ENCODE assay signal across 8 mouse cellular contexts in genomic region chr17:22417510-22417909, GRCm38 (mm10). TPM values are rescaled to one million over a fixed set of nuclear protein-coding genes. Genes with fewer than 3 reads are reported as not detected.
DNase-seq lines count a peak whose midpoint lies in the region; ATAC-seq and TF ChIP-seq lines count a peak whose summit lies in the region.

No protein-coding gene starts in this region.

- no peak overlapping the region for H3K4me3 ChIP-seq in kidney, embryonic 15.5 days (replicated peaks)
- no peak overlapping the region for H3K4me3 ChIP-seq in liver, embryonic 14.5 days (ENCODE audit: insufficient read depth in 1 of 2, low read depth in 2 of 2, low read length in 2 of 2)
- no peak overlapping the region for H3K4me3 ChIP-seq in neural tube, embryonic 14.5 days (ENCODE audit: low read depth, low read length)

- WGBS in kidney, embryonic 15.5 days, result under 1% methylated on average over 3 of the region's 3 CpGs
- WGBS in liver, embryonic 14.5 days (ENCODE audit: insufficient replicate concordance), result 0% methylated on average over 3 of the region's 3 CpGs
- under 1% methylated on average over 3 of the region's 3 CpGs for WGBS in neural tube, embryonic 14.5 days

- 0 out of 2 replicates have a peak, but pooled peaks cover 4% of the 10 kb centered on the region for H3K27me3 ChIP-seq in kidney, embryonic 15.5 days
- no peaks in the 10 kb centered on the region; the same call in 1 of the 2 replicates for H3K27me3 ChIP-seq in liver, embryonic 14.5 days (ENCODE audit: control insufficient read depth, insufficient read depth, low read length)
- H3K27me3 ChIP-seq in neural tube, embryonic 14.5 days (ENCODE audit: control insufficient read depth, insufficient read depth, low read length), result no peaks in the 10 kb centered on the region

- no peak overlapping the region for H3K27ac ChIP-seq in kidney, embryonic 15.5 days
- no peak overlapping the region for H3K27ac ChIP-seq in liver, embryonic 14.5 days
- H3K27ac ChIP-seq in neural tube, embryonic 14.5 days (ENCODE audit: low read depth, low read length), result no peak overlapping the region

- H3K4me1 ChIP-seq in kidney, embryonic 15.5 days, result no peaks in the 10 kb centered on the region
- H3K4me1 ChIP-seq in liver, embryonic 14.5 days (replicated peaks; ENCODE audit: control insufficient read depth in 2 of 2, insufficient read depth in 2 of 2, low read length in 1 of 2), result no peaks in the 10 kb centered on the region
- no peaks in the 10 kb centered on the region for H3K4me1 ChIP-seq in neural tube, embryonic 14.5 days (ENCODE audit: control insufficient read depth, insufficient read depth, low read length)

- no peaks in the 10 kb centered on the region for H3K36me3 ChIP-seq in kidney, embryonic 15.5 days
- no peaks in the 10 kb centered on the region for H3K36me3 ChIP-seq in liver, embryonic 14.5 days (replicated peaks; ENCODE audit: control insufficient read depth, insufficient read depth, low read depth)
- H3K36me3 ChIP-seq in neural tube, embryonic 14.5 days (ENCODE audit: control insufficient read depth, insufficient read depth, low read length), result no peaks in the 10 kb centered on the region

- H3K9me3 ChIP-seq in kidney, embryonic 15.5 days (replicated peaks), result no peaks in the 10 kb centered on the region
- no peaks in the 10 kb centered on the region for H3K9me3 ChIP-seq in liver, embryonic 14.5 days (ENCODE audit: control insufficient read depth, low read length)
- H3K9me3 ChIP-seq in neural tube, embryonic 14.5 days (ENCODE audit: control insufficient read depth, low read length), result no peaks in the 10 kb centered on the region

- H3K4me2 ChIP-seq in kidney, embryonic 15.5 days, result no peak overlapping the region
- H3K4me2 ChIP-seq in liver, embryonic 14.5 days (ENCODE audit: low read depth), result no peak overlapping the region
- H3K4me2 ChIP-seq in neural tube, embryonic 14.5 days (ENCODE audit: low read depth, low read length), result no peak overlapping the region

- peak; percentile 86 for DNase-seq in CD4-positive, CD25-positive, alpha-beta regulatory T cell, adult 2 months (ENCODE audit: low read depth, low spot score)
- peak; percentile 81 for DNase-seq in embryo, embryonic 10 days (ENCODE audit: low spot score)
- peak; percentile 27 to 41 (median 34) for DNase-seq in liver, embryonic 14.5 days (ENCODE audit: low read depth in 3 of 3, low spot score in 3 of 3)
- peak; percentile 77 for DNase-seq in thymus, postnatal 25 days

- no peak overlapping the region for H3K9ac ChIP-seq in kidney, embryonic 15.5 days
- H3K9ac ChIP-seq in liver, embryonic 14.5 days (replicated peaks), result no peak overlapping the region
- no peak overlapping the region for H3K9ac ChIP-seq in neural tube, embryonic 14.5 days (replicated peaks; ENCODE audit: low read depth, low read length)

- peak; percentile 97 for ATAC-seq in activated CD4-positive, CD25-positive, alpha-beta regulatory T cell, adult 4 months
- peak; percentile 98 for ATAC-seq in granulocyte monocyte progenitor cell, adult 5-6 weeks (replicated peaks; ENCODE audit: poor library complexity, severe bottlenecking)
- ATAC-seq in kidney, embryonic 15.5 days (replicated peaks; ENCODE audit: low FRiP score), result peak; percentile 52; the same call in 1 of the 2 replicates
- ATAC-seq in liver, embryonic 14.5 days (ENCODE audit: insufficient read depth), result 0 out of 2 replicates have a peak, but pooled peaks have one; percentile 59
- peak; percentile 66; the same call in 1 of the 2 replicates for ATAC-seq in neural tube, embryonic 14.5 days (ENCODE audit: low read depth)

- TF ChIP-seq EP300 in liver, embryonic 14.5 days (IDR thresholded peaks at IDR 0.05; ENCODE audit: low read depth), result no peak

- TF ChIP-seq CTCF in liver, embryonic 14.5 days (IDR thresholded peaks at IDR 0.05; ENCODE audit: low read depth), result peak; percentile 77

RNA-seq across cellular contexts. Expression of gene Zfp946, which starts 6.5 kb away (rescaled TPM):
- polyA plus RNA-seq in activated CD4-positive, CD25-positive, alpha-beta regulatory T cell, adult 4 months (2017; shearing (Covaris generic)), result 1 to 10 TPM; 3.0 TPM
- total RNA-seq in granulocyte monocyte progenitor cell, adult 5-6 weeks (2014; fragmentation: Nextera tagmentation), result 10.1 and 10.2 TPM in 2 replicates
- 3.2 and 8.2 TPM in 2 replicates for total RNA-seq in granulocyte monocyte progenitor cell, adult 5-6 weeks (2017)
- 15.1 and 16.2 TPM in 2 replicates for polyA plus RNA-seq in kidney, embryonic 15.5 days (2015; fragmentation: Nextera tagmentation; extraction: Ambion mirVana)
- 0.67 and 1.5 TPM in 2 replicates for polyA plus RNA-seq in liver, embryonic 14.5 days (2012; rRNA removed)
- polyA plus RNA-seq in liver, embryonic 14.5 days (2014; fragmentation: Nextera tagmentation; extraction: Ambion mirVana), result 2.3 and 2.6 TPM in 2 replicates
- polyA plus RNA-seq in neural tube, embryonic 14.5 days (2014; fragmentation: Nextera tagmentation; extraction: Ambion mirVana), result 41.9 and 48.5 TPM in 2 replicates

RNA-seq across cellular contexts. Expression of gene Zfp758, which starts 56.3 kb away (rescaled TPM):
- 10 to 100 TPM; 12.0 to 15.2 TPM for polyA plus RNA-seq in activated CD4-positive, CD25-positive, alpha-beta regulatory T cell, adult 4 months (2017; shearing (Covaris generic))
- total RNA-seq in granulocyte monocyte progenitor cell, adult 5-6 weeks (2014; fragmentation: Nextera tagmentation), result 3.1 and 15.2 TPM in 2 replicates
- 9.9 and 17.9 TPM in 2 replicates for total RNA-seq in granulocyte monocyte progenitor cell, adult 5-6 weeks (2017)
- polyA plus RNA-seq in kidney, embryonic 15.5 days (2015; fragmentation: Nextera tagmentation; extraction: Ambion mirVana), result 7.9 and 8.8 TPM in 2 replicates
- polyA plus RNA-seq in liver, embryonic 14.5 days (2012; rRNA removed), result 0.64 and 1.3 TPM in 2 replicates
- 4.7 and 4.8 TPM in 2 replicates for polyA plus RNA-seq in liver, embryonic 14.5 days (2014; fragmentation: Nextera tagmentation; extraction: Ambion mirVana)
- 10.4 and 11.4 TPM in 2 replicates for polyA plus RNA-seq in neural tube, embryonic 14.5 days (2014; fragmentation: Nextera tagmentation; extraction: Ambion mirVana)

RNA-seq across cellular contexts. Expression of gene Zfp944, which starts 56.3 kb away (rescaled TPM):
- 10 to 100 TPM; 13.2 TPM for polyA plus RNA-seq in activated CD4-positive, CD25-positive, alpha-beta regulatory T cell, adult 4 months (2017; shearing (Covaris generic))
- 10.9 and 17.8 TPM in 2 replicates for total RNA-seq in granulocyte monocyte progenitor cell, adult 5-6 weeks (2014; fragmentation: Nextera tagmentation)
- 13.1 and 13.5 TPM in 2 replicates for total RNA-seq in granulocyte monocyte progenitor cell, adult 5-6 weeks (2017)
- polyA plus RNA-seq in kidney, embryonic 15.5 days (2015; fragmentation: Nextera tagmentation; extraction: Ambion mirVana), result 13.2 and 13.6 TPM in 2 replicates
- 1.4 and 2.7 TPM in 2 replicates for polyA plus RNA-seq in liver, embryonic 14.5 days (2012; rRNA removed)
- 5.6 and 5.9 TPM in 2 replicates for polyA plus RNA-seq in liver, embryonic 14.5 days (2014; fragmentation: Nextera tagmentation; extraction: Ambion mirVana)
- 13.5 and 14.2 TPM in 2 replicates for polyA plus RNA-seq in neural tube, embryonic 14.5 days (2014; fragmentation: Nextera tagmentation; extraction: Ambion mirVana)

Comparison
In these comparisons a context has a peak if more than half of its experiments do, and no peak if none do; other contexts are left out.
1. DNase-seq: peak in every context shown above with its lines; median percentile 86 in CD4-positive, CD25-positive, alpha-beta regulatory T cell, adult 2 months; 81 in embryo, embryonic 10 days; 77 in thymus, postnatal 25 days; 34 in liver, embryonic 14.5 days.